Mouse (Mus musculus): Measurements from ENCODE around the gene Pla2g6.

DNA sequence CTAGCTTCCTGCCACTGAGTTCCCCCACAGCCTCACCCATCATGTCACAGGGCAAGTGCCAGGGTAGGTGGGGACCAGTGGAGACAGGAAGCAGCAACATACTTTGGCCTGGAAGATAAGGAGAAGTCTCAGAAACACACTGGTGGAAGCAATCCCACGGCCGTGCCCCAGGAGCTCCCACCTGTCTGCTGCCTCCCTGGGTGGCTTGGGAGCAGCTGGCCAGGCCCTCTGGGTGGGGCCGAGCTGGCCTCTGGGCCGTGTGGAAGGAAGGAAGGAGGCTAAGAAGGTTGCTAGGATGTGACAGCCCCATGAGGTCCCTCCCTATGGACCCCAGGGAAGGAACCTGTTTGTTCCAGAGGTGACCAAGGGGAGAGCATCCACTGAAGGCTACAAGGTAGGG is 32.8 kb upstream of the Pla2g6 start:
- TF ChIP-seq CTCF (IDR thresholded peaks at IDR 0.05; ENCODE audit: low read depth) (no peak), EP300 (optimal IDR thresholded peaks at IDR 0.05) (no peak)
